Mouse (Mus musculus) spleen, postnatal 4 days (tissue): ENCODE results near the gene Pfn1.

Experiments used
- DNase-seq, 2 experiments: peaks; one replicate each; pipeline ENCODE4 v3.0.0; 2022; ENCODE audit warnings: low spot score in 2 of 2

Pfn1 gene

GRCm38 (mm10) chr11:70654923-70655570, 603 bp upstream of the Pfn1 start:
- peak; percentile 77 to 89 for DNase-seq

- peak; percentile 78 to 90 for DNase-seq
These were observed 873 bp downstream of the Pfn1 start for GRCm38 (mm10) chr11:70653345-70654197.

- peak in 1 of 2 experiments; percentile 72 for DNase-seq
These were observed 1.5 kb downstream of the Pfn1 start for GRCm38 (mm10) chr11:70652884-70653344.

GRCm38 (mm10) chr11:70652029-70652883, 2.2 kb downstream of the Pfn1 start:
- DNase-seq = no peak

- no peak for DNase-seq
These were observed 3.1 kb downstream of the Pfn1 start for GRCm38 (mm10) chr11:70651391-70651790.

GRCm38 (mm10) chr11:70650322-70651175, 3.9 kb downstream of the Pfn1 start:
- no peak for DNase-seq

- DNase-seq = no peak
These were observed 5.2 kb downstream of the Pfn1 start for GRCm38 (mm10) chr11:70649185-70649734.

- DNase-seq = no peak
These were observed 5.9 kb downstream of the Pfn1 start for GRCm38 (mm10) chr11:70648512-70648911.

- peak; percentile 62 to 86 for DNase-seq
These were observed 6.6 kb downstream of the Pfn1 start for GRCm38 (mm10) chr11:70647716-70648420.

- DNase-seq = peak; percentile 96 to 97
These were observed 7.5 kb downstream of the Pfn1 start, which contains the start of the genes Rnf167 and Slc25a11 for GRCm38 (mm10) chr11:70646691-70647650. TSS of gene Rnf167 (plus strand) at chr11:70647235. TSS of gene Slc25a11 (minus strand) at chr11:70647479.

- DNase-seq = no peak
These were observed 8.2 kb downstream of the Pfn1 start for GRCm38 (mm10) chr11:70646259-70646555.

- peak in 1 of 2 experiments; percentile 64 for DNase-seq
These were observed 8.8 kb downstream of the Pfn1 start for GRCm38 (mm10) chr11:70645461-70646258.

GRCm38 (mm10) chr11:70644564-70645103, 9.8 kb downstream of the Pfn1 start:
- DNase-seq = peak in 1 of 2 experiments; percentile 58

GRCm38 (mm10) chr11:70643051-70643450, 11.4 kb downstream of the Pfn1 start:
- no peak for DNase-seq

- DNase-seq = peak in 1 of 2 experiments; percentile 58
These were observed 13.2 kb downstream of the Pfn1 start for GRCm38 (mm10) chr11:70641241-70641640.

- no peak for DNase-seq
These were observed 14.5 kb downstream of the Pfn1 start for GRCm38 (mm10) chr11:70639976-70640375.

- DNase-seq = peak in 1 of 2 experiments; percentile 62
These were observed 15.6 kb downstream of the Pfn1 start, which contains the start of gene Gp1ba for GRCm38 (mm10) chr11:70638714-70639278. TSS of gene Gp1ba (plus strand) at chr11:70639122.
